Mouse (Mus musculus) kidney, embryonic 14.5 days (tissue): ENCODE measurements around the gene Zfp101. TPM values are rescaled to one million over a fixed set of nuclear protein-coding genes. Genes with fewer than 3 reads are reported as not detected.

Experiments used
- ATAC-seq: fragments of 200-750 bp; cut with Nextera tagmentation; 2 replicates; pipeline ENCODE4 v1.8.0; 2017; ENCODE audit warnings: moderate number of reproducible peaks, mild to moderate bottlenecking, moderate TSS enrichment, moderate library complexity; ENCODE audit not compliant: low FRiP score, low TSS enrichment
- H3K27ac ChIP-seq: fragments of 300-500 bp; sonication (generic); 2 replicates; pipeline ENCODE4 v1.5.1; 2014; ENCODE audit warnings: low read depth, mild to moderate bottlenecking, low read length, moderate library complexity, mixed read lengths
- H3K27me3 ChIP-seq: fragments of 300-500 bp; sonication (generic); 2 replicates; pipeline ENCODE4 v1.6.1; 2014; ENCODE audit warnings: mild to moderate bottlenecking, low read length; ENCODE audit not compliant: control insufficient read depth, insufficient read depth
- H3K36me3 ChIP-seq: fragments of 300-500 bp; sonication (generic); 2 replicates; pipeline ENCODE4 v1.6.1; 2014; ENCODE audit warnings: low read length, mixed read lengths; ENCODE audit not compliant: control insufficient read depth, insufficient read depth
- H3K4me1 ChIP-seq: fragments of 300-500 bp; sonication (generic); 2 replicates; pipeline ENCODE4 v1.6.1; 2014; ENCODE audit warnings: low read length, mixed read lengths; ENCODE audit not compliant: control insufficient read depth, insufficient read depth
- H3K4me2 ChIP-seq: fragments of 300-500 bp; sonication (generic); replicated peaks from 2 replicates; pipeline ENCODE4 v1.6.1; 2014; ENCODE audit warnings: low read depth, mild to moderate bottlenecking, low read length
- H3K4me3 ChIP-seq: fragments of 300-500 bp; sonication (generic); 2 replicates; pipeline ENCODE4 v1.5.1; 2014; ENCODE audit warnings: mild to moderate bottlenecking, low read length
- H3K9ac ChIP-seq: fragments of 300-500 bp; sonication (generic); 2 replicates; pipeline ENCODE4 v1.6.1; 2014; ENCODE audit warnings: low read depth, mild to moderate bottlenecking, low read length, moderate library complexity
- H3K9me3 ChIP-seq: fragments of 300-500 bp; sonication (generic); 2 replicates; pipeline ENCODE4 v1.6.1; 2016; ENCODE audit warnings: low read length; ENCODE audit not compliant: control insufficient read depth
- WGBS: fragments of 180-500 bp; shearing (Covaris S2); extraction: QIAGEN DNeasy Blood & Tissue Kit; methylation state at CpG from one replicate; pipeline ENCODE4 v1.1.7; 2014; 5-methylcytosine and 5-hydroxymethylcytosine counted together
- polyA plus RNA-seq: library from polyadenylated mRNA; unstranded; fragments of >200 nt; fragmentation: Nextera tagmentation; extraction: Ambion mirVana; gene quantifications from 2 replicates; pipeline ENCODE4 v1.2.1, GENCODE M21; 2014

The Zfp101 gene
- 21.4 TPM in 2 replicates for polyA plus RNA-seq

- peak within 1 kb of the TSS; percentile 3; the same call in 1 of the 2 replicates for H3K27ac ChIP-seq
- under 1% methylated on average over 44 of the region's 44 CpGs for WGBS
- no peaks in the 10 kb centered on the region for H3K36me3 ChIP-seq
These were observed at the start of gene Zfp101 for GRCm38 (mm10) chr17:33394182-33395034. TSS of gene Zfp101 (minus strand) at chr17:33394641.

GRCm38 (mm10) chr17:33441159-33441558, 46.7 kb upstream of the Zfp101 start:
- no peaks in the 10 kb centered on the region for H3K4me1 ChIP-seq
- H3K9ac ChIP-seq = no peak overlapping the region
- no peak overlapping the region for H3K4me3 ChIP-seq
- H3K4me2 ChIP-seq = no peak overlapping the region
- no peaks in the 10 kb centered on the region for H3K27me3 ChIP-seq
- no peaks in the 10 kb centered on the region for H3K9me3 ChIP-seq
- H3K36me3 ChIP-seq = no peaks in the 10 kb centered on the region
- no peak for ATAC-seq
- no peak overlapping the region for H3K27ac ChIP-seq

More at GRCm38 (mm10) chr17:33394182-33395034, at the start of gene Zfp101:
- Histone ChIP-seq H3K9ac (peak within 1 kb of the TSS; percentile 77), H3K4me1 (peaks cover 4% of the 10 kb centered on the region; the same call in 1 of the 2 replicates), H3K27me3 (no peaks in the 10 kb centered on the region), H3K4me3 (peak within 1 kb of the TSS; percentile 61), H3K4me2 (peak within 1 kb of the TSS; percentile 63), H3K9me3 (no peaks in the 10 kb centered on the region)
- ATAC-seq = peak; percentile 99

GRCm38 (mm10) chr17:33439922-33440321, 45.5 kb upstream of the Zfp101 start:
- Histone ChIP-seq H3K9me3 (no peaks in the 10 kb centered on the region), H3K27ac (no peak overlapping the region), H3K4me3 (no peak overlapping the region), H3K9ac (no peak overlapping the region), H3K4me1 (no peaks in the 10 kb centered on the region), H3K36me3 (no peaks in the 10 kb centered on the region), H3K4me2 (no peak overlapping the region), H3K27me3 (no peaks in the 10 kb centered on the region)
- 0 out of 2 replicates have a peak, but pooled peaks have one; percentile 39 for ATAC-seq
- 62% methylated on average over 5 of the region's 5 CpGs for WGBS

- H3K27me3 ChIP-seq = no peaks in the 10 kb centered on the region
- no peaks in the 10 kb centered on the region for H3K4me1 ChIP-seq
- 71% methylated on average over 1 of the region's 1 CpGs for WGBS
- H3K9me3 ChIP-seq = no peaks in the 10 kb centered on the region
- no peak overlapping the region for H3K4me3 ChIP-seq
- no peak overlapping the region for H3K4me2 ChIP-seq
- no peak overlapping the region for H3K9ac ChIP-seq
- H3K36me3 ChIP-seq = no peaks in the 10 kb centered on the region
- peak; percentile 52; the same call in 1 of the 2 replicates for ATAC-seq
- H3K27ac ChIP-seq = no peak overlapping the region
These were observed 44.7 kb upstream of the Zfp101 start for GRCm38 (mm10) chr17:33439148-33439547.

GRCm38 (mm10) chr17:33432019-33432946, 37.8 kb upstream of the Zfp101 start, which contains the start of gene Actl9:
TSS of gene Actl9 (plus strand) at chr17:33432896.
- H3K4me1 ChIP-seq = no peaks in the 10 kb centered on the region
- no peaks in the 10 kb centered on the region for H3K9me3 ChIP-seq
- H3K4me3 ChIP-seq = no peak within 1 kb of the TSS
- no peaks in the 10 kb centered on the region for H3K36me3 ChIP-seq
- 85% methylated on average over 3 of the region's 3 CpGs for WGBS
- ATAC-seq = no peak
- no peak within 1 kb of the TSS for H3K4me2 ChIP-seq
- no peak within 1 kb of the TSS for H3K27ac ChIP-seq
- H3K9ac ChIP-seq = no peak within 1 kb of the TSS
- no peaks in the 10 kb centered on the region for H3K27me3 ChIP-seq

GRCm38 (mm10) chr17:33392271-33392670, 2.2 kb downstream of the Zfp101 start:
- Histone ChIP-seq H3K9ac (no peak overlapping the region), H3K9me3 (no peaks in the 10 kb centered on the region), H3K4me1 (peaks cover 4% of the 10 kb centered on the region; the same call in 1 of the 2 replicates), H3K4me3 (no peak overlapping the region), H3K27ac (no peak overlapping the region), H3K27me3 (no peaks in the 10 kb centered on the region), H3K4me2 (no peak overlapping the region), H3K36me3 (no peaks in the 10 kb centered on the region)
- ATAC-seq = no peak
- 93% methylated on average over 5 of the region's 5 CpGs for WGBS

GRCm38 (mm10) chr17:33385705-33386104, 8.7 kb downstream of the Zfp101 start:
- Histone ChIP-seq H3K9ac (no peak overlapping the region), H3K36me3 (peaks cover 46% of the 10 kb centered on the region), H3K4me1 (no peaks in the 10 kb centered on the region), H3K4me2 (no peak overlapping the region), H3K27me3 (no peaks in the 10 kb centered on the region), H3K9me3 (no peaks in the 10 kb centered on the region), H3K4me3 (no peak overlapping the region), H3K27ac (no peak overlapping the region)
- ATAC-seq = no peak

GRCm38 (mm10) chr17:33372795-33373194, 21.6 kb downstream of the Zfp101 start:
- Histone ChIP-seq H3K27me3 (no peaks in the 10 kb centered on the region), H3K4me2 (no peak overlapping the region), H3K4me1 (no peaks in the 10 kb centered on the region), H3K9me3 (no peaks in the 10 kb centered on the region), H3K36me3 (no peaks in the 10 kb centered on the region), H3K9ac (no peak overlapping the region), H3K27ac (no peak overlapping the region), H3K4me3 (no peak overlapping the region)
- ATAC-seq = no peak
- 87% methylated on average over 3 of the region's 3 CpGs for WGBS
